Mouse (Mus musculus): ENCODE data around the gene Cers5.

DNA sequence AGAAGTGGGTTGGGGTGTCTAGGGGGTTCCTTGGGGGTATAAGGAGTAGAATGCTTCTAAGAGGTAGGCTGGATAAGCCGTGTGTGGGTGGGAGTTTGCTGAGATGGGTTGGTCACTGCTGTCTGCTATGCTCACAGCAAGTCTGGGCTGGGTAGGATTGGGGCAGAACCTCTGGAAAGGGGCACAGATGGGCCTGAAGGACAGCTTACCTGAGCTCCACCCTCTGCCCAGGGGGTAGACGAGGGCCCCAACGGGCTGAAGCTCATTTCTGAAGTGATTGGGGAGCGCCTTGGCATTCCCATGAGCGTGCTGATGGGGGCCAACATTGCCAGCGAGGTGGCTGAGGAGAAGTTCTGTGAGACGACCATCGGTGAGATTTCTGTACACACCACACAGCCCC is 52.8 kb downstream of the Cers5 start:
- TF ChIP-seq CTCF (IDR thresholded peaks at IDR 0.05; ENCODE audit: low read depth, low read length) (no peak), POLR2A (IDR thresholded peaks at IDR 0.05; ENCODE audit: borderline replicate concordance, low read depth, low read length) (no peak)
